Comparison of ENCODE assay signal across 10 mouse cellular contexts in genomic region chr6:97259926-97260325, GRCm38 (mm10). TPM values are rescaled to one million over a fixed set of nuclear protein-coding genes. Genes with fewer than 3 reads are reported as not detected.
"Had no signal": no experiment of that assay in that cellular context is flagged by ENCODE, and none has a peak within 500 bp of the region (broad histone marks: within the 10 kb centered on the region; RNA-seq: fewer than 3 reads in every experiment).

No protein-coding gene starts in this region.

RNA-seq across cellular contexts. Expression of gene Lmod3, which starts 7.4 kb away (rescaled TPM):
- total RNA-seq: common myeloid progenitor, adult 5-6 weeks; granulocyte monocyte progenitor cell, adult 5-6 weeks had no signal
- polyA plus RNA-seq: embryonic facial prominence, embryonic 10.5 days; erythroblast, embryonic 14.5 days; forebrain, embryonic 10.5 days; forebrain, embryonic 11.5 days; forebrain, embryonic 13.5 days; forebrain, embryonic 14.5 days; forebrain, embryonic 16.5 days; frontal cortex, adult 2 months had no signal
